Mouse (Mus musculus) G1E-ER4 (cell line): Measurements from ENCODE around the gene Tnfrsf1a. TPM values are rescaled to one million over a fixed set of nuclear protein-coding genes. Genes with fewer than 3 reads are reported as not detected.

ENCODE experiments used
- GATA1 ChIP-seq: IDR thresholded peaks from one replicate; pipeline ENCODE4 v1.8.0; 2012; ENCODE audit warnings: low read length, inconsistent platforms
- polyA plus RNA-seq: library from polyadenylated mRNA; stranded (reverse); fragments of >175 nt; gene quantifications from 2 replicates; pipeline ENCODE4 v1.2.3, GENCODE M21; 2012

The Tnfrsf1a gene
- polyA plus RNA-seq, 1 experiment = not detected

- TF ChIP-seq GATA1 = no peak
Measured at GRCm38 (mm10) chr6:125344084-125344483, 5.1 kb upstream of the Tnfrsf1a start.

- TF ChIP-seq GATA1 = no peak
Measured at GRCm38 (mm10) chr6:125344866-125345265, 4.3 kb upstream of the Tnfrsf1a start.

- no peak for TF ChIP-seq GATA1
Measured at GRCm38 (mm10) chr6:125345625-125346024, 3.5 kb upstream of the Tnfrsf1a start.

- no peak for TF ChIP-seq GATA1
Measured at GRCm38 (mm10) chr6:125346029-125346428, 3.1 kb upstream of the Tnfrsf1a start.

- TF ChIP-seq GATA1 = no peak
Measured at GRCm38 (mm10) chr6:125349575-125350230, 541 bp downstream of the Tnfrsf1a start.

GRCm38 (mm10) chr6:125350231-125350994, 1.3 kb downstream of the Tnfrsf1a start:
- TF ChIP-seq GATA1 = no peak

GRCm38 (mm10) chr6:125350995-125351324, 1.8 kb downstream of the Tnfrsf1a start:
- no peak for TF ChIP-seq GATA1

GRCm38 (mm10) chr6:125351368-125352045, 2.3 kb downstream of the Tnfrsf1a start:
- TF ChIP-seq GATA1 = no peak

GRCm38 (mm10) chr6:125352046-125352384, 2.9 kb downstream of the Tnfrsf1a start:
- no peak for TF ChIP-seq GATA1

GRCm38 (mm10) chr6:125352811-125353210, 3.6 kb downstream of the Tnfrsf1a start:
- no peak for TF ChIP-seq GATA1

- no peak for TF ChIP-seq GATA1
Measured at GRCm38 (mm10) chr6:125353221-125353620, 4.1 kb downstream of the Tnfrsf1a start.

- no peak for TF ChIP-seq GATA1
Measured at GRCm38 (mm10) chr6:125353655-125354054, 4.5 kb downstream of the Tnfrsf1a start.

- no peak for TF ChIP-seq GATA1
Measured at GRCm38 (mm10) chr6:125354352-125355151, 5.4 kb downstream of the Tnfrsf1a start.

GRCm38 (mm10) chr6:125355197-125355741, 6.1 kb downstream of the Tnfrsf1a start:
- TF ChIP-seq GATA1 = no peak

- TF ChIP-seq GATA1 = no peak
Measured at GRCm38 (mm10) chr6:125356264-125356663, 7.1 kb downstream of the Tnfrsf1a start.
